Mouse (Mus musculus): ENCODE results near the gene Hsf4.
"Not testable (repeated sequence)": the region's sequence is repeated elsewhere in the genome, so short reads cannot be mapped to it uniquely, and the experiment has no call there.

Hsf4 gene

GRCm38 (mm10) chr8:105285514-105285913 is 15.9 kb downstream of the Hsf4 start:
- DNase-seq (ENCODE audit: low read depth) = no peak

- no peak for DNase-seq (ENCODE audit: low read depth)
Measured at GRCm38 (mm10) chr8:105286907-105287306, 17.3 kb downstream of the Hsf4 start.

GRCm38 (mm10) chr8:105288231-105288630 is 18.6 kb downstream of the Hsf4 start:
- no peak for DNase-seq (ENCODE audit: low read depth)

- peak; percentile 98 for DNase-seq (ENCODE audit: low read depth)
Measured at GRCm38 (mm10) chr8:105288958-105289732, 19.5 kb downstream of the Hsf4 start.

- peak; percentile 66 for DNase-seq (ENCODE audit: low read depth)
Measured at GRCm38 (mm10) chr8:105289805-105290460, 20.3 kb downstream of the Hsf4 start, which contains the start of gene 4931428F04Rik. TSS of gene 4931428F04Rik (minus strand) at chr8:105289864.

GRCm38 (mm10) chr8:105290554-105291314 is 21.1 kb downstream of the Hsf4 start:
- DNase-seq (ENCODE audit: low read depth) = peak; percentile 94

GRCm38 (mm10) chr8:105291364-105291763 is 21.8 kb downstream of the Hsf4 start:
- DNase-seq (ENCODE audit: low read depth) = not testable (repeated sequence)

GRCm38 (mm10) chr8:105291802-105292201 is 22.2 kb downstream of the Hsf4 start:
- DNase-seq (ENCODE audit: low read depth) = not testable (repeated sequence)

GRCm38 (mm10) chr8:105292471-105292870 is 22.9 kb downstream of the Hsf4 start:
- no peak for DNase-seq (ENCODE audit: low read depth)

- no peak for DNase-seq (ENCODE audit: low read depth)
Measured at GRCm38 (mm10) chr8:105293405-105293804, 23.8 kb downstream of the Hsf4 start.

- DNase-seq (ENCODE audit: low read depth) = no peak
Measured at GRCm38 (mm10) chr8:105294776-105295175, 25.2 kb downstream of the Hsf4 start.

- DNase-seq (ENCODE audit: low read depth) = no peak
Measured at GRCm38 (mm10) chr8:105295256-105295655, 25.7 kb downstream of the Hsf4 start.

- DNase-seq (ENCODE audit: low read depth) = no peak
Measured at GRCm38 (mm10) chr8:105295895-105296573, 26.4 kb downstream of the Hsf4 start, which contains the start of gene Exoc3l. TSS of gene Exoc3l (minus strand) at chr8:105296101.

GRCm38 (mm10) chr8:105297511-105298192 is 28.1 kb downstream of the Hsf4 start, which contains the start of gene E2f4:
TSS of gene E2f4 (plus strand) at chr8:105297663.
- peak; percentile 86 for DNase-seq (ENCODE audit: low read depth)

- no peak for DNase-seq (ENCODE audit: low read depth)
Measured at GRCm38 (mm10) chr8:105298351-105299252, 29.0 kb downstream of the Hsf4 start.

- DNase-seq (ENCODE audit: low read depth) = no peak
Measured at GRCm38 (mm10) chr8:105299962-105300361, 30.4 kb downstream of the Hsf4 start.

GRCm38 (mm10) chr8:105303396-105303795 is 33.8 kb downstream of the Hsf4 start:
- DNase-seq (ENCODE audit: low read depth) = no peak

- DNase-seq (ENCODE audit: low read depth) = no peak
Measured at GRCm38 (mm10) chr8:105303874-105304273, 34.3 kb downstream of the Hsf4 start.

GRCm38 (mm10) chr8:105304325-105305210 is 35.0 kb downstream of the Hsf4 start:
- DNase-seq (ENCODE audit: low read depth) = no peak
